Mouse (Mus musculus) thymus, postnatal 0 days (tissue): ENCODE measurements around the gene Arl15. TPM values are rescaled to one million over a fixed set of nuclear protein-coding genes. Genes with fewer than 3 reads are reported as not detected.
"Not testable (repeated sequence)": the region's sequence is repeated elsewhere in the genome, so short reads cannot be mapped to it uniquely, and the experiment has no call there.

Experiments used
- DNase-seq: peaks from one replicate; pipeline ENCODE4 v3.0.0-alpha.2; 2015; ENCODE audit warnings: low spot score
- polyA plus RNA-seq: library from polyadenylated mRNA; unstranded; fragments of >200 nt; fragmentation: Nextera tagmentation; extraction: Ambion mirVana; gene quantifications from 2 replicates; pipeline ENCODE4 v1.2.1, GENCODE M21; 2015

Arl15 gene
- 5.3 and 6.8 TPM in 2 replicates for polyA plus RNA-seq

GRCm38 (mm10) chr13:113794039-113794704, at the start of gene Arl15:
Arl15 (plus strand) TSS chr13:113794505.
- peak; percentile 99 for DNase-seq

- no peak for DNase-seq
Observed at GRCm38 (mm10) chr13:113745301-113745700, 49.0 kb upstream of the Arl15 start.

- DNase-seq: no peak
Observed at GRCm38 (mm10) chr13:113750766-113751165, 43.5 kb upstream of the Arl15 start.

- no peak for DNase-seq
Observed at GRCm38 (mm10) chr13:113754731-113755689, 39.3 kb upstream of the Arl15 start.

- DNase-seq: no peak
Observed at GRCm38 (mm10) chr13:113755779-113756178, 38.5 kb upstream of the Arl15 start.

- no peak for DNase-seq
Observed at GRCm38 (mm10) chr13:113761717-113762116, 32.6 kb upstream of the Arl15 start.

- no peak for DNase-seq
Observed at GRCm38 (mm10) chr13:113762766-113763516, 31.4 kb upstream of the Arl15 start.

- DNase-seq: no peak
Observed at GRCm38 (mm10) chr13:113765411-113765810, 28.9 kb upstream of the Arl15 start.

- DNase-seq: no peak
Observed at GRCm38 (mm10) chr13:113769829-113770228, 24.5 kb upstream of the Arl15 start.

- DNase-seq: no peak
Observed at GRCm38 (mm10) chr13:113770340-113770739, 24.0 kb upstream of the Arl15 start.

- no peak for DNase-seq
Observed at GRCm38 (mm10) chr13:113771340-113771739, 23.0 kb upstream of the Arl15 start.

- no peak for DNase-seq
Observed at GRCm38 (mm10) chr13:113774799-113775198, 19.5 kb upstream of the Arl15 start.

GRCm38 (mm10) chr13:113775244-113776140, 18.8 kb upstream of the Arl15 start:
- DNase-seq: no peak

GRCm38 (mm10) chr13:113785803-113786202, 8.5 kb upstream of the Arl15 start:
- no peak for DNase-seq

- DNase-seq: no peak
Observed at GRCm38 (mm10) chr13:113787136-113787535, 7.2 kb upstream of the Arl15 start.

GRCm38 (mm10) chr13:113790016-113790415, 4.3 kb upstream of the Arl15 start:
- DNase-seq: not testable (repeated sequence)

GRCm38 (mm10) chr13:113793637-113794036, 668 bp upstream of the Arl15 start:
- no peak for DNase-seq

GRCm38 (mm10) chr13:113794705-113795655, 675 bp downstream of the Arl15 start:
- DNase-seq: peak; percentile 23

- no peak for DNase-seq
Observed at GRCm38 (mm10) chr13:113797378-113797777, 3.1 kb downstream of the Arl15 start.
